Mouse (Mus musculus) bone marrow macrophage, adult 2 months (primary cell): Measurements from ENCODE around the gene Ogfrl1.

Experiments
- CTCF ChIP-seq: IDR thresholded peaks from 2 replicates; pipeline ENCODE4 v1.5.1; 2012; ENCODE audit warnings: low read depth, mild to moderate bottlenecking, low read length, moderate library complexity
- POLR2A ChIP-seq: IDR thresholded peaks from 2 replicates; pipeline ENCODE4 v1.6.1; 2012; ENCODE audit warnings: mild to moderate bottlenecking, low read depth, low read length, borderline replicate concordance

DNA sequence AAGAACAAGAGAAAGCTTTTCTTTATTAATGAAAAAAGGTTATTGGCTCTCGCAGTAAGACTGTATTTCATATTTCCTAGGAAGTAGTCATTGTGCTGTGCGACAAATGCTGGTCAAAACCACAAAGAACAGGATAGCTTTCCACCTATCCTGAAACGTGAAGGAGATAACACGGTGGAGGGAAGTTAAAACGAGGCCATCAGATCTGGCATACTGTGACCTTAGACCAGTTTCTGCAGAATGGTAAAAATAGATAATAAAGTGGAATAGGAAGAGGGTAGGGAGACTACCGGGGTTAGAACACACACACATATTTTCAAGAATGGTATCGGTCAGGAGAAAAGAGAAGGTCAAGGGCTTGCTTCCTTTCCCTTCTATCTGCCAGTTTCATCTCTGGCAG is 5.8 kb downstream of the Ogfrl1 start:
- TF ChIP-seq CTCF (no peak), POLR2A (no peak)
